Mouse (Mus musculus): ENCODE results near the gene Apc2. TPM values are rescaled to one million over a fixed set of nuclear protein-coding genes. Genes with fewer than 3 reads are reported as not detected.

The Apc2 gene
- polyA plus RNA-seq, 1 experiment from 2014 or later, result 0.96 TPM

- H3K27ac ChIP-seq (ENCODE audit: low read depth), result no peak overlapping the region
- H3K4me3 ChIP-seq (ENCODE audit: low read depth, low read length), result no peak overlapping the region
- H3K4me1 ChIP-seq (ENCODE audit: insufficient read depth), result peaks cover 7% of the 10 kb centered on the region; the same call in 1 of the 2 replicates
- DNase-seq, result peak; percentile 94
- H3K27me3 ChIP-seq (ENCODE audit: insufficient read depth, low read length), result peaks cover 49% of the 10 kb centered on the region
- peak overlapping the region; percentile 23; the same call in 1 of the 2 replicates for H3K9ac ChIP-seq
- ATAC-seq (ENCODE audit: insufficient read depth), result 0 out of 2 replicates have a peak, but pooled peaks have one; percentile 4
- H3K36me3 ChIP-seq (ENCODE audit: insufficient read depth), result no peaks in the 10 kb centered on the region
- no peak overlapping the region for H3K4me2 ChIP-seq
- 20% methylated on average over 19 of the region's 19 CpGs for WGBS
- TF ChIP-seq CTCF (IDR thresholded peaks at IDR 0.05; ENCODE audit: low read depth), result peak; percentile 97
- no peaks in the 10 kb centered on the region for H3K9me3 ChIP-seq (ENCODE audit: low read depth, low read length)
Measured at GRCm38 (mm10) chr10:80339941-80340750, 44.4 kb downstream of the Apc2 start.

- H3K4me2 ChIP-seq, result no peak overlapping the region
- no peaks in the 10 kb centered on the region for H3K9me3 ChIP-seq (ENCODE audit: low read depth, low read length)
- H3K36me3 ChIP-seq (ENCODE audit: insufficient read depth), result no peaks in the 10 kb centered on the region
- H3K27ac ChIP-seq (ENCODE audit: low read depth), result no peak overlapping the region
- peaks cover 7% of the 10 kb centered on the region; the same call in 1 of the 2 replicates for H3K4me1 ChIP-seq (ENCODE audit: insufficient read depth)
- DNase-seq (no peak), ATAC-seq (ENCODE audit: insufficient read depth) (no peak)
- TF ChIP-seq CTCF (IDR thresholded peaks at IDR 0.05; ENCODE audit: low read depth), result no peak
- 19% methylated on average over 21 of the region's 21 CpGs for WGBS
- peak overlapping the region; percentile 34; the same call in 1 of the 2 replicates for H3K4me3 ChIP-seq (ENCODE audit: low read depth, low read length)
- H3K27me3 ChIP-seq (ENCODE audit: insufficient read depth, low read length), result peaks cover 58% of the 10 kb centered on the region
- no peak overlapping the region for H3K9ac ChIP-seq
Measured at GRCm38 (mm10) chr10:80341026-80341425, 45.2 kb downstream of the Apc2 start.

GRCm38 (mm10) chr10:80341491-80342304, 45.9 kb downstream of the Apc2 start:
- Histone ChIP-seq H3K4me1 (ENCODE audit: insufficient read depth) (peaks cover 7% of the 10 kb centered on the region; the same call in 1 of the 2 replicates), H3K27me3 (ENCODE audit: insufficient read depth, low read length) (peaks cover 64% of the 10 kb centered on the region), H3K36me3 (ENCODE audit: insufficient read depth) (no peaks in the 10 kb centered on the region), H3K27ac (ENCODE audit: low read depth) (no peak overlapping the region), H3K4me3 (ENCODE audit: low read depth, low read length) (peak overlapping the region; percentile 34), H3K9ac (no peak overlapping the region; the same call in 1 of the 2 replicates), H3K9me3 (ENCODE audit: low read depth, low read length) (no peaks in the 10 kb centered on the region), H3K4me2 (peak overlapping the region; percentile 59)
- no peak for DNase-seq
- no peak for ATAC-seq (ENCODE audit: insufficient read depth)
- no peak for TF ChIP-seq CTCF (IDR thresholded peaks at IDR 0.05; ENCODE audit: low read depth)
- WGBS, result 3% methylated on average over 47 of the region's 47 CpGs

- peak overlapping the region; percentile 34 for H3K4me3 ChIP-seq (ENCODE audit: low read depth, low read length)
- H3K9me3 ChIP-seq (ENCODE audit: low read depth, low read length), result no peaks in the 10 kb centered on the region
- H3K27ac ChIP-seq (ENCODE audit: low read depth), result no peak overlapping the region
- peaks cover 7% of the 10 kb centered on the region; the same call in 1 of the 2 replicates for H3K4me1 ChIP-seq (ENCODE audit: insufficient read depth)
- DNase-seq, result no peak
- H3K9ac ChIP-seq, result no peak overlapping the region; the same call in 1 of the 2 replicates
- no peaks in the 10 kb centered on the region for H3K36me3 ChIP-seq (ENCODE audit: insufficient read depth)
- WGBS, result 2% methylated on average over 26 of the region's 26 CpGs
- H3K4me2 ChIP-seq, result peak overlapping the region; percentile 59
- ATAC-seq (ENCODE audit: insufficient read depth), result peak; percentile 21
- peaks cover 69% of the 10 kb centered on the region for H3K27me3 ChIP-seq (ENCODE audit: insufficient read depth, low read length)
- TF ChIP-seq CTCF (IDR thresholded peaks at IDR 0.05; ENCODE audit: low read depth), result no peak
Measured at GRCm38 (mm10) chr10:80342305-80342748, 46.5 kb downstream of the Apc2 start.

GRCm38 (mm10) chr10:80342749-80343424, 47.1 kb downstream of the Apc2 start:
- peak overlapping the region; percentile 34 for H3K4me3 ChIP-seq (ENCODE audit: low read depth, low read length)
- H3K9ac ChIP-seq, result no peak overlapping the region
- 1% methylated on average over 32 of the region's 33 CpGs for WGBS
- 0 out of 2 replicates have a peak overlapping the region, but pooled peaks have one; percentile 12 for H3K27ac ChIP-seq (ENCODE audit: low read depth)
- no peak for TF ChIP-seq CTCF (IDR thresholded peaks at IDR 0.05; ENCODE audit: low read depth)
- H3K36me3 ChIP-seq (ENCODE audit: insufficient read depth), result no peaks in the 10 kb centered on the region
- peaks cover 7% of the 10 kb centered on the region; the same call in 1 of the 2 replicates for H3K4me1 ChIP-seq (ENCODE audit: insufficient read depth)
- peak; percentile 91 for DNase-seq
- H3K4me2 ChIP-seq, result peak overlapping the region; percentile 59
- H3K9me3 ChIP-seq (ENCODE audit: low read depth, low read length), result no peaks in the 10 kb centered on the region
- peak; percentile 77 for ATAC-seq (ENCODE audit: insufficient read depth)
- H3K27me3 ChIP-seq (ENCODE audit: insufficient read depth, low read length), result peaks cover 74% of the 10 kb centered on the region

GRCm38 (mm10) chr10:80343425-80343895, 47.7 kb downstream of the Apc2 start:
- H3K4me1 ChIP-seq (ENCODE audit: insufficient read depth), result peaks cover 12% of the 10 kb centered on the region; the same call in 1 of the 2 replicates
- H3K9me3 ChIP-seq (ENCODE audit: low read depth, low read length), result no peaks in the 10 kb centered on the region
- DNase-seq, result no peak
- H3K27me3 ChIP-seq (ENCODE audit: insufficient read depth, low read length), result peaks cover 80% of the 10 kb centered on the region
- peak overlapping the region; percentile 16; the same call in 1 of the 2 replicates for H3K9ac ChIP-seq
- peak; percentile 12; the same call in 1 of the 2 replicates for ATAC-seq (ENCODE audit: insufficient read depth)
- H3K36me3 ChIP-seq (ENCODE audit: insufficient read depth), result no peaks in the 10 kb centered on the region
- peak overlapping the region; percentile 34 for H3K4me3 ChIP-seq (ENCODE audit: low read depth, low read length)
- 0 out of 2 replicates have a peak overlapping the region, but pooled peaks have one; percentile 12 for H3K27ac ChIP-seq (ENCODE audit: low read depth)
- 21% methylated on average over 13 of the region's 13 CpGs for WGBS
- H3K4me2 ChIP-seq, result peak overlapping the region; percentile 59
- no peak for TF ChIP-seq CTCF (IDR thresholded peaks at IDR 0.05; ENCODE audit: low read depth)

All from lung, embryonic 14.5 days (tissue).